Mouse (Mus musculus): ENCODE data around the gene Ssbp1. TPM values are rescaled to one million over a fixed set of nuclear protein-coding genes. Genes with fewer than 3 reads are reported as not detected.

Gene Ssbp1
- polyA plus RNA-seq (2015; fragmentation: Nextera tagmentation; extraction: Ambion mirVana) = 191 and 199 TPM in 2 replicates

DNA sequence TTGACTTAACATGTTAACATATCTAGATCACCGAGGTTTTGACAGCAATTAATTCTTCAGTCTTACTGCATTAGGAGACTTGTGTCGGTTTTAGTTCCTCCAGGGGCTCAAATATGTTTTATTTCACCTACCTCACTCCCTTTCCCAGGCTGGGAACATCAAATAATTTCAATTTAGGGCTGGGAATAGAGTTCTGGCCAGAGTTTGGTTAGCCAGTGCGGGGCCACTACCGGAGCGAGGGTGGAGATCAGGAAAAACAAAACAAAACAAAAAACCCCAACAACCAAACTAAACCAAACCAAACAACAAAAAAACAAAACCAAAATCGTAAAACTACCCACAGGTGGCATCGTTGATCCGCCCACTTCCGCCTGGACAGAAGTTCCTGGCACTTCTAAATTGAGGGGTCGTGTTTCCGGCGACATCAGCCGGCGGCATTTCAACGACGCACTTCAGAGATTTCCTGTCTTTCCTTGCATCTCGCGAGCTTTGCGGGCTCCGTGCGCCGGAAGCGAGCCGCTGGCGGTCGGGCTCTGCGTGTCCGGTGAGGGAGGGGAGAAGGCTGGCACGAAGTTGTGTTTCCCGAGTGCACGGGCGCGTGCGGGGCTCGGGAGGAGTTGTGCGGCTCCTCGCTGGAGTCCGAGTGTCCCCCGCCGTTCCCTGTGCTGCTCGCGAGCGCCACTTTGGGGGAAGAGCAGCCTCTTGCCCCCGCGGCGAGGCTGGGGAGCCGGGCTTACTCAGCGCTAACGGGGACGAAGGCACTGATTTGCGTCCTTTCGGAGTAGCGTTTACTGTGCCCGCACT is at the start of gene Ssbp1:
Ssbp1 (plus strand) TSS at position 437 of the 804 bp plus-strand sequence.

DNA sequence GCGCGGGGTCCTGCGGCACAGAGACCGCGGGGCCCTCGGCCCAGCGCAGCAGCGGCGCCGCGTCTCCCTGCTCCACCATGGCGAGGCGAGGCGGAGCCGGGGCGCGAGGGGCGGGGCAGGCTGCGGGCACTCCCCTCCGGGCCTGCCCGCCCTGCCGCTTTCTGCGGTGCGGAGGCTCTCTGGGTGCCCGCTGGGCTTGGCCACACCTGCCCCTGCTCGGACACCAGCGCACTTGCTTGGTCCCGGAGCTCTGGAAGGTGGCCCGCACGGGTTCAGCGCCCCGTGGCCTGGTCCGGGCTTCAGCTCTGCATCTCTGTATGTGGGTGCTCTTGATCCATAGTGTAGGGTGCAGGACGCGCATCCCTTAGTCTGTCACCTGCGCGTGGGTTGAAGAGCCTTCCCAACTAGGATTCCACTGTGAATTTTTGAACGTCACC is 35.1 kb upstream of the Ssbp1 start, which contains the start of gene E330009J07Rik:
E330009J07Rik (minus strand) TSS at position 89 of the 437 bp plus-strand sequence.

DNA sequence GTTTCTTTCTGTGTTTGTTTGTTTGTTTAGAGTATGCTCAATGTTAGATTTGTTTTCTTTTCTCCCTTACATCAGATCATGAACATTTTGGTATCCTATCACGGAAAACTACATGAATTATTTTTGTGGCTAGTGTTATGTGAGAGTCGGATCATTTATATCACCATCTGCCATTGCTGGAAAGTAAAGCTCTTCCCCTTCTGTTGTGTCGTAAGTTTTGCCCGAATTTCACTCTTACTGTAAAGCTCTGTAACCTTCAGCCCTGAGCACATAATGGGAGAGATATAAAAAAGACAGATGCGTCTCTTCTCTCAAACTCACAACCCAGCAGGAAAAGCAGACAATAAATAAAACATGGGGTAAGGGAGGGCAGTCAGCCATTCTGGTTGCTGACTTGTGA is 32.2 kb upstream of the Ssbp1 start, which contains the start of gene Wee2:
Wee2 (plus strand) TSS at position 153 of the 400 bp plus-strand sequence.

DNA sequence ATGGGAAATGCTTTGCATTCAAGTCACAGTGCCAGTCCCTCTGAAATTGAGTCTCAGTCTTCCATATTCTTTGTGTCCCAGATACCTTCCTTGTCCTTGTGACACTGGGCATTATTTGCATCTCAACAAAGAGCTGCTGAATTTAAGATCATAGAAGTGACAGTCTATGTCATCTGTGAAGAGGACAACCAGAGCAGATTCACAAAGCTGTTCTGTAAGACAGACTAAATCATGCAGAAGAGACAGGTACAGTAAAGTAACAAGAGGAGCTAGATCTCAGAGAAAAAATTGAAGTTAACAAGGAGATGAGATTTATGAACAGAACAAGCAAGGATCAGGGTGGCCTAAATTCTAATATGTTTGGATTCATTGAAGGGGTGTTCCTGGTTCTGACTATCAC is 19.8 kb downstream of the Ssbp1 start, which contains the start of gene Tas2r137:
Tas2r137 (plus strand) TSS at position 301 of the 400 bp plus-strand sequence.

DNA sequence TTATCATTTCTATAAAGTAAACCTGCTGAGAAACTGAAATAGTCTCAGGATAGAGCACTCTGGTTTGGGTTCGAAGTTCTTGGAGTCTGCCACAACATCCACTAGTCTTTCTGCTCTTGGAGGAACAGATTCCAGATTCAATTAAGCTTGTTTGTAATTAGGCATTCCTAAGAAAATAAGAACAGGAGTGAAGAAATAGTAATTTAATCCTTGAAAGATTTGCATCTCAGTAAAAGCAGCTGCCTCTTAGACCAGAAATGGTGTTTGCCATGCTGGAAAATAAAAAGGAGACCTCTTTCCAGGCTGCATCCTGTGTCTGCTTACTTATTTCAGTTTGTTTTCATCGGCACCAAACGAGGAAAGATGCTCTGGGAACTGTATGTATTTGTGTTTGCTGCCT is 22.1 kb downstream of the Ssbp1 start, which contains the start of gene Tas2r108:
Tas2r108 (plus strand) TSS at position 301 of the 400 bp plus-strand sequence.

DNA sequence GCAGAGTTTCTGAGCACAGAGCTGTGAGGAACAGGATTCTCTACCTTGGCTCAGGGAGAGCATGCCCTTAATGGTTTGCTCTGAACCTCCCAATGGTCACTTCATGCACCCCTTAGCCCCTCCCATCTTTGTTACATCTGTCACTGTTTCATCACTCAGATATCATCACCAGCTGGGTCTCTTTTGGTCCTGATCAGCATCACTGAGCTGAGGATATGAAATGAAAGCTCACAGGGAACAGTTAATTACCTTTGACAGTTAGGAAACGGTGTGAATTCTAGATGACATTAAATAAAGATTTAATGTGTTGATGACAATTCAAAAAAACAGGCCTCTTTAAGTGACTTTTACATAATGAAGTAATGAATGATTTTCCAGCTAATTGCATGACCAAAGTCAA is 48.3 kb downstream of the Ssbp1 start, which contains the start of gene Prss37:
Prss37 (minus strand) TSS at position 101 of the 400 bp plus-strand sequence.

Other genes with a start within 250 kb of the Ssbp1 start
- gene Agk, start 146.2 kb upstream of the Ssbp1 start, polyA plus RNA-seq (2015; fragmentation: Nextera tagmentation; extraction: Ambion mirVana) = 22.4 and 32.5 TPM in 2 replicates
- 4.5 and 7.0 TPM in 2 replicates for gene E330009J07Rik, start 35.2 kb upstream of the Ssbp1 start, polyA plus RNA-seq (2015; fragmentation: Nextera tagmentation; extraction: Ambion mirVana)
- gene Wee2, start 32.3 kb upstream of the Ssbp1 start, polyA plus RNA-seq (2015; fragmentation: Nextera tagmentation; extraction: Ambion mirVana) = not detected in 2 replicates
- gene Tas2r137, start 19.9 kb downstream of the Ssbp1 start, polyA plus RNA-seq (2015; fragmentation: Nextera tagmentation; extraction: Ambion mirVana) = not detected in 2 replicates
- gene Tas2r108, start 22.2 kb downstream of the Ssbp1 start, polyA plus RNA-seq (2015; fragmentation: Nextera tagmentation; extraction: Ambion mirVana) = not detected in 2 replicates
- gene Prss37, start 48.2 kb downstream of the Ssbp1 start, polyA plus RNA-seq (2015; fragmentation: Nextera tagmentation; extraction: Ambion mirVana) = not detected in 2 replicates
- gene Olfr461, start 83.7 kb downstream of the Ssbp1 start, polyA plus RNA-seq (2015; fragmentation: Nextera tagmentation; extraction: Ambion mirVana) = not detected in 2 replicates
- not detected in 2 replicates for gene Olfr460, start 98.1 kb downstream of the Ssbp1 start, polyA plus RNA-seq (2015; fragmentation: Nextera tagmentation; extraction: Ambion mirVana)
- gene Clec5a, start 114.5 kb downstream of the Ssbp1 start, polyA plus RNA-seq (2015; fragmentation: Nextera tagmentation; extraction: Ambion mirVana) = 2.2 and 2.9 TPM in 2 replicates
- gene Tas2r138, start 142.0 kb downstream of the Ssbp1 start, polyA plus RNA-seq (2015; fragmentation: Nextera tagmentation; extraction: Ambion mirVana) = not detected in 2 replicates
- gene Mgam, start 157.5 kb downstream of the Ssbp1 start, polyA plus RNA-seq (2015; fragmentation: Nextera tagmentation; extraction: Ambion mirVana) = 0.29 and 0.57 TPM in 2 replicates